Mouse (Mus musculus) gastrocnemius, postnatal 4 days (tissue): ENCODE results near the gene Rps16. TPM values are rescaled to one million over a fixed set of nuclear protein-coding genes. Genes with fewer than 3 reads are reported as not detected.
"Not testable (repeated sequence)": the region's sequence is repeated elsewhere in the genome, so short reads cannot be mapped to it uniquely, and the experiment has no call there.

Source experiments
- DNase-seq, 2 experiments: peaks; one replicate each; pipeline ENCODE4 v3.0.0; 2021 to 2022; ENCODE audit warnings: low spot score in 2 of 2, mixed read lengths in 2 of 2
- total RNA-seq, 2 experiments: library from RNA; stranded (reverse); gene quantifications; 2 replicates each; pipeline ENCODE4 v1.2.3; 2021

Gene Rps16
- total RNA-seq, 2 experiments from 2014 or later: 1,034 to 1,195 TPM

GRCm38 (mm10) chr7:28385196-28385595 lies 34.7 kb downstream of the Rps16 start:
- no peak for DNase-seq

- no peak for DNase-seq
Observed at GRCm38 (mm10) chr7:28386007-28386406, 35.6 kb downstream of the Rps16 start.

DNA sequence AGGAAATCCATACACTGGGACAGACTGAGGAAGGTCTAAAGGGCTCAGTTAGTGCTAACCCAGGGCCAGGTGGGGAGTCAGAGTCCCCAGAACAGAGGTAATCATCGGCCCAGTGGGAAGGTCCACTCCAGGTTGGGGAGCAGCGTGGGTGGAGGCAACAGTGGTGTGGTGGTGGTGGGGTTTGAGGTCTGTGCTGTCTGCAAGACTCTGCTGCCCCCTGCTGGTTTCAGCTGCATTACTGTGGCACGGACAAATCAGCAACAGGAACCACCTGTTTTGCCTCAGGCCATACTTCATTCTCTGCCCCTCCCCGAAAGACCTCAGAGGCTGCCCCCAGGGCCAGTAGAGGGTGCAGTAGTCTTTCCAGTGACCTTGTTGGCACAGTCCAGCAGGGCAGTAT lies 36.0 kb downstream of the Rps16 start:
- DNase-seq: peak; percentile 74 to 88

- DNase-seq: not testable (repeated sequence)
Observed at GRCm38 (mm10) chr7:28386877-28387276, 36.4 kb downstream of the Rps16 start.

GRCm38 (mm10) chr7:28387384-28387783 lies 36.9 kb downstream of the Rps16 start:
- DNase-seq: not testable (repeated sequence)

DNA sequence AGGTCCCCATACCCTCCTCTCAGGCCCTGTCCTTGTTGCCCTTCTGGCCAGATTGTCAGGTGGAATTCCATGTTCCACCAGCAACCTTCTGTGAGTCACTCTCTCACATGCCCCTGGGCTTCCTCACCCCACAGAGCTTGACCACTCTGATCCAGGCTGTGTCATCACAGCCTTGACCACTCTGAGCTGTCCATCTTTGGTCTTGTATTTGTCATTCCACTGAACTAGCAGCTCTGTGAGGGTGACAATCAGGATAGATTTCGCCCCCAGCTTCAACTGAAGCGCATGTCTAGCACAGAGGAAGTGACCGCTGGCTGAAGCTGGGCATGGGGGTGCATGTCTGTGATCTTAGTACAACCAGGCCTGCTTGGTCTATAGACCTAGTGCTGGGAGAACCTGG lies 39.9 kb downstream of the Rps16 start:
- DNase-seq: no peak

DNA sequence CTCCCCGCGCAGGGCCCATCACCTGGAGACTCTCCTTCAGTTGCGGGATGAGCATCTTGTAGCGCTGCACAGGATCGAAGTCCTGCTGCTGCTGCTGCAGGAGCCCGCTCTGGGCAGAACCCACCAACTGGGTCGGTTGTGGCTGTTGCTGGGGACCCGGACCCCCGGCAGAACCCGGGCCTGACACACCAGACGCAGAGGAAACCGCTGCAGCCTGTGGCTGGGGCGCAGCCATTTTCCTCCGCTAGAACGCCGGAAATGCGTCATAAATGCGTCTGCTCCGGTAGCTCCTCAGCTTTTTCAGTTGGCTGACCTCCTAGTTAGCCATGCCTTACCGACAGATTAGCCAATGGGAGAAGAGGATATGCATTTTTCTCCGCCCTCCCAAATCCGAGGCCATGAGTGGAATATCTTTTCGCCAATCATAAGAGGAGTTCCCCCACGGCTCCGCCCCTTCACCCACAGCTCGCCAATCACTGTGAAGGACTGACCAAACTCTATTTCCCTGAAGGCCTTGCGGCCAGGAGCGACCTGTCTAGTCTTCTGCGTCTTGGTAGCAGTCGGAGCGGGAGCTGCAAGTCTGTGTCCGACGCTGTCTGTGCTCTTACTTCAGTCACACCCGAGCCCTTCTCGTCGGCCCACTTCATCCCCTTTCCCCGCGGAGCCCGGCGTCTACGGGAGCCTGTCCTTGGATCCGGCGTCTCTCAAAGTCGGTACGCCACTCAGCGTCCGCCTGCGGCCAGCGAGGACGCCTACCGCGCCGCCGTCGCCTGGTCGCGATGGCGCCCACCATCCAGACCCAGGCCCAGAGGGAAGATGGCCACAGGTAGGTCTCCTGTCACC lies 42.2 kb downstream of the Rps16 start, which contains the start of the genes Med29 and Paf1:
Gene Med29 (minus strand): TSS at position 280 of the 843 bp plus-strand sequence.
Gene Paf1 (plus strand): TSS at position 523 of the 843 bp plus-strand sequence.
- DNase-seq: peak; percentile 82 to 94

DNA sequence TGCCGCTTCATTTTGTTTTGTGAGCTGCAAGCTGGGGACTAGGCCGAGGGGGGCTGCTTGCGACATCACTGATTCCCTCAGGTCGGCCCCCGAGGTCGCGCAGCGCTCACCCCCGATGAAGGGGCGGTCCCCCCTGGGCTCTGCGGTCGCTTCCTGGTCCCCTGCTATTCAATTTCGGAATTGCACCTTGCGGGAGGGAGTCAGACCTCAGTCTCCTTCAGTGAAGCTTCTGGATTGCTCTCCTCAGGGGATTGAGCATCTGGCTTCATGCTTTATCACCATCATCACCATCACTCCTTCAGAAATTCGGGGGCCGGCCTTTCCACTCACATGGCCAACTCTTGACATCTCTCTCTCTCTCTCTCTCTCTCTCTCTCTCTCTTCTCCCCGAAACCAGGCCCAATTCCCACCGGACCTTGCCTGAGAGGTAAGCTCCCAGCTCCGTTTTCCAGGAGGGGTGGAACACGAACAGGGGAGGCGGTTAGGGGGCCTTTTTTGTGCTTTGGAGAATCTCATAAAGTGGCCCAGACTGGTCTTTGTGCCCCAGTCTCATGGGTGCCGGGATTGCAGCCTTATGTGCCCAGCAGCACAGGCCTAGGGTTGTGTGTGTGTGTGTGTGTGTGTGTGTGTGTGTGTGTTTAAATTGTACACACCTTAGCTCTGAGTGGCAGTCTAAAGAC lies 43.0 kb downstream of the Rps16 start:
- no peak for DNase-seq

DNA sequence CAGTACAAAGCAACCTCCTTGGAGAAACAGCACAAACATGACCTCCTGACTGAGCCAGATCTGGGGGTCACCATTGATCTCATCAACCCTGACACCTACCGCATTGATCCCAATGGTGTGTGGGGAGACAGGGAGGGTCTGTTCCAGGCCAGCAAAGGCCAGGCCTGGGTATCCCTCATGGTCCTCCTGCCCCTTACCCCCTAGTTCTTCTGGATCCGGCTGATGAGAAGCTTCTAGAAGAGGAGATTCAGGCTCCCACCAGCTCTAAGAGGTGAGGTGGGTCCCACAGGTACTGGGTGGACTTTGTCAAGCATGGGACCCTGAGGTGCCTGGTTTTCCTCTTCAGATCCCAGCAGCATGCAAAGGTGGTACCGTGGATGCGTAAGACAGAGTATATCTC lies 45.0 kb downstream of the Rps16 start:
- no peak for DNase-seq

DNA sequence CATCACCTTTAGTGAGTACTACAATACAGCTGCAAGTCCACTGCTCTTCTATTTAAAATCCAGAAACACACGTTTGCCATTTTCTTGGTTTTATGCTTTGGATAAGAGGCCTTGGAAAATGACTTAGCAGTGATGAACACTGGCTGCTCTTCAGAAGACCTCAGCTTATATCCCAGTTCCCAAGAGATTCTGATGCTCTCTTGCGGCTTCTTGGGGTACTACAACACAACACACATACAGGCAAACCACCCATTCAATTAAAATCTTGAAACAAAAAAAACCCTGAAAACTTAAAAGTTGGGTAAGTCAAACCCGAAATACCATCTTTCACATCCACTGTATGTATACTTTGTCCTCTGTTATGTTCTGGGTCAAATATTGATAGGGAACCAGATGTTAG lies 47.5 kb downstream of the Rps16 start:
- DNase-seq: no peak

- no peak for DNase-seq
Observed at GRCm38 (mm10) chr7:28398696-28399340, 48.4 kb downstream of the Rps16 start.

DNA sequence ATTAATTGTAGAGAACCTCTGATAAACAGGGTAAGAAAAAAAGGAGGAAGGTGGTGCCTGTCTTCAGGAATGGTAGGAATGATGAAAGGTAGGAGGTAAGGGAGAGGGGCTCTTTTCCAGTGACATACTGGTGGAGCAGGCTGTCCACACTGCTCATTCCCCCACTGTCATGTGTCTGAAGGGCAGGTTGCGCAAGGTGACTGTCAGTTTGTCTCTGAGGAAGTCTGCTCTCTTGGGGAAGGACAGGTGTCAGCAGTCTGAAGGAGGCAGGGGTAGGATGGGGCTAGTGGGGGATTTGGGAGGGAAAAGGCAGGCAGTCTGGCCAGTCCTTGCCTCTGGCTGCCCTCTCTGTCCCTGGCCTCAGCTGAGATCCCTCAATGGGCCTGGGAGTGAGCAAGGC lies 50.6 kb downstream of the Rps16 start:
- DNase-seq: no peak

DNA sequence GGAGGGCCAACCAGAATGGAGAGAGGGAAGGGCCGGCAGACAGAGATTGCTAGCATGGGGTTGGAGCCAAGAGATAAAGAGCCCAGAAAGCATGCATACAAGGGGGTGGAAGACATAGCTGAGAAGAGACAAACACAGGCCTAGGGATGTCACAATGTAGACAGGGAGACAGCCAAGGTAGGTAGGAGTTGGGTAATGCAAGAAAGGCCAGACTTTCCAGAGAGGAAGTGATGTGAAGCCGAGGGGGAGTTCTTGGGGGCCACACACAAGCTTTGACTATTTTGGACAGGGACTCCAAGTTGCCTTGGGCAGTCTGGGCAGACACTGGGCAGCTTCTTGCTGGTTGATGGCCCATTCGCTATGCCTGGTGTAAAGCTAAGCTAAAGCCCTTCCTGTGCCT lies 51.5 kb downstream of the Rps16 start:
- no peak for DNase-seq

Other genes with a start within 250 kb of the Rps16 start
- gene 9530053A07Rik, start 221.2 kb upstream of the Rps16 start, total RNA-seq: not detected
- gene Fbl, start 180.9 kb upstream of the Rps16 start, total RNA-seq: 10 to 100 TPM; 61.2 to 64.8 TPM
- 100 to 1,000 TPM; 118 to 131 TPM for gene Dyrk1b, start 171.2 kb upstream of the Rps16 start, total RNA-seq
- 10 to 100 TPM; 23.0 to 26.4 TPM for gene Eid2, start 82.8 kb upstream of the Rps16 start, total RNA-seq
- 10 to 100 TPM; 10.7 to 12.0 TPM for gene Eid2b, start 72.9 kb upstream of the Rps16 start, total RNA-seq
- gene Selenov, start 59.5 kb upstream of the Rps16 start, total RNA-seq: not detected
- gene Dll3, start 48.4 kb upstream of the Rps16 start, total RNA-seq: not detected
- gene Timm50, start 38.6 kb upstream of the Rps16 start, total RNA-seq: 10 to 100 TPM; 48.9 to 50.0 TPM
- 10 to 100 TPM; 76.6 to 78.9 TPM for gene Supt5, start 11.9 kb upstream of the Rps16 start, total RNA-seq
- 10 to 100 TPM; 41.9 to 42.8 TPM for gene Plekhg2, start 21.9 kb downstream of the Rps16 start, total RNA-seq
- gene Zfp36, start 29.6 kb downstream of the Rps16 start, total RNA-seq: 1 to 10 TPM; 8.5 to 9.9 TPM
- gene Med29, start 42.1 kb downstream of the Rps16 start, total RNA-seq: 10 to 100 TPM; 23.7 to 25.1 TPM
- 10 to 100 TPM; 41.2 to 55.6 TPM for gene Paf1, start 42.3 kb downstream of the Rps16 start, total RNA-seq
- 10 to 100 TPM; 16.1 to 16.2 TPM for gene Gmfg, start 86.8 kb downstream of the Rps16 start, total RNA-seq
- gene Lrfn1, start 101.3 kb downstream of the Rps16 start, total RNA-seq: 1 to 10 TPM; 3.3 to 3.6 TPM
- not detected for gene Ifnl2, start 159.8 kb downstream of the Rps16 start, total RNA-seq
- gene Ifnl3, start 172.2 kb downstream of the Rps16 start, total RNA-seq: not detected
- not detected for gene Sycn, start 190.2 kb downstream of the Rps16 start, total RNA-seq
- gene Nccrp1, start 196.6 kb downstream of the Rps16 start, total RNA-seq: not detected
- gene Samd4b, start 247.5 kb downstream of the Rps16 start, total RNA-seq: 10 to 100 TPM; 43.0 to 44.1 TPM
- 10 to 100 TPM; 11.9 to 12.4 TPM for gene Pak4, start 247.5 kb downstream of the Rps16 start, total RNA-seq